Mouse (Mus musculus): Measurements from ENCODE around the gene Pcsk7. TPM values are rescaled to one million over a fixed set of nuclear protein-coding genes. Genes with fewer than 3 reads are reported as not detected.

Pcsk7 gene
- polyA plus RNA-seq, 1 experiment from 2014 or later: 14.6 TPM

- Histone ChIP-seq H3K4me3 (ENCODE audit: low read depth, low read length) (peak overlapping the region; percentile 84), H3K9ac (ENCODE audit: low read length) (peak overlapping the region; percentile 81), H3K9me3 (ENCODE audit: control insufficient read depth, low read length) (no peaks in the 10 kb centered on the region), H3K27me3 (replicated peaks; ENCODE audit: control insufficient read depth, insufficient read depth, low read length) (no peaks in the 10 kb centered on the region), H3K4me1 (replicated peaks; ENCODE audit: control insufficient read depth, insufficient read depth, low read length) (peaks cover 15% of the 10 kb centered on the region), H3K4me2 (ENCODE audit: low read length) (peak overlapping the region; percentile 72), H3K27ac (ENCODE audit: low read depth) (peak overlapping the region; percentile 87; the same call in 1 of the 2 replicates), H3K36me3 (ENCODE audit: control insufficient read depth, insufficient read depth, low read length) (peaks cover 38% of the 10 kb centered on the region)
- ATAC-seq (replicated peaks; ENCODE audit: low FRiP score, low TSS enrichment, low read depth) (peak; percentile 32; the same call in 1 of the 2 replicates), DNase-seq (ENCODE audit: low spot score) (no peak)
- WGBS: under 1% methylated on average over 19 of the region's 19 CpGs
Observed at GRCm38 (mm10) chr9:45907078-45907428, 756 bp downstream of the Pcsk7 start.

DNA sequence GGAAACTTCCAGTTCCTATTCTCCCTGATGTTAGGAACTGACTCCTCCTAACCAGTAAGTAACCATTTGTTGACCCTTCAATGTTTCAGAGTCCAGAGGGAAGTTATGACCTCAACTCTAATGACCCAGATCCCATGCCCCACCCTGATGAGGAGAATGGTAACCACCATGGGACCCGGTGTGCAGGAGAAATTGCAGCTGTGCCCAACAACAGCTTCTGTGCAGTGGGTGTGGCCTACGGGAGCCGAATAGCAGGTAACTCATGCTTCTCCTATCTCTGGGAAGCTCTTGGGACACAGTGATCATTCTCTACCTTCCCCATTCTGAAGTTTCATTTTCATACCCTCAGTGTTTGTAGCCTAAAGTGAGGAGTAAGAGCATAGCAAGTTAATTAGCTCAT, 4.7 kb downstream of the Pcsk7 start:
- WGBS: 89% methylated on average over 3 of the region's 3 CpGs
- H3K4me1 ChIP-seq (replicated peaks; ENCODE audit: control insufficient read depth, insufficient read depth, low read length): peaks cover 7% of the 10 kb centered on the region
- no peak overlapping the region for H3K4me3 ChIP-seq (ENCODE audit: low read depth, low read length)
- no peak overlapping the region for H3K9ac ChIP-seq (ENCODE audit: low read length)
- no peaks in the 10 kb centered on the region for H3K9me3 ChIP-seq (ENCODE audit: control insufficient read depth, low read length)
- ATAC-seq (replicated peaks; ENCODE audit: low FRiP score, low TSS enrichment, low read depth) (no peak), DNase-seq (ENCODE audit: low spot score) (no peak)
- H3K4me2 ChIP-seq (ENCODE audit: low read length): no peak overlapping the region
- H3K27ac ChIP-seq (ENCODE audit: low read depth): no peak overlapping the region
- peaks cover 64% of the 10 kb centered on the region for H3K36me3 ChIP-seq (ENCODE audit: control insufficient read depth, insufficient read depth, low read length)
- H3K27me3 ChIP-seq (replicated peaks; ENCODE audit: control insufficient read depth, insufficient read depth, low read length): no peaks in the 10 kb centered on the region

DNA sequence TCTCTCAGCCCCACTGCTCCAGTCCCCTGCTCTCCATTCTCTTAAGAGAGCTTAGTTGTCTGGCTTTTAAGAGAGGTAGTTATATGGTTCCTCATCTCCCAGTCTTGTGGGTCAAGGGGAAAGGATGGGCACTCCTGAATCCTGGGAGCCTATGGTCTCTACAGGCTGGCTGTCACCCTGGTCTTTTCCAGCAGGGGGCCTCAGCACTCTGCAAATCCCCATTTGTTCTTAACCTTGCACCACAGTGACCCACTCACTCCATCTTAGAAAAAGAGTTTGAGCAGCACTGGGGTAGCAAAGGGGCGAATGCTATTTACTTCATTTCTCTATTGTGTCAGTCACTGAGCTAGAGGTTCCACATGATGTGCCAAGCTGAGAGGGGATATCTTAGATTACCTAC, 5.4 kb downstream of the Pcsk7 start:
- Histone ChIP-seq H3K36me3 (ENCODE audit: control insufficient read depth, insufficient read depth, low read length) (peaks cover 71% of the 10 kb centered on the region), H3K4me1 (replicated peaks; ENCODE audit: control insufficient read depth, insufficient read depth, low read length) (peaks cover 7% of the 10 kb centered on the region), H3K9me3 (ENCODE audit: control insufficient read depth, low read length) (no peaks in the 10 kb centered on the region), H3K4me2 (ENCODE audit: low read length) (no peak overlapping the region), H3K4me3 (ENCODE audit: low read depth, low read length) (no peak overlapping the region), H3K27me3 (replicated peaks; ENCODE audit: control insufficient read depth, insufficient read depth, low read length) (no peaks in the 10 kb centered on the region), H3K27ac (ENCODE audit: low read depth) (no peak overlapping the region), H3K9ac (ENCODE audit: low read length) (no peak overlapping the region)
- DNase-seq (ENCODE audit: low spot score): peak; percentile 69
- WGBS: 65% methylated on average over 1 of the region's 1 CpGs
- no peak for ATAC-seq (replicated peaks; ENCODE audit: low FRiP score, low TSS enrichment, low read depth)

DNA sequence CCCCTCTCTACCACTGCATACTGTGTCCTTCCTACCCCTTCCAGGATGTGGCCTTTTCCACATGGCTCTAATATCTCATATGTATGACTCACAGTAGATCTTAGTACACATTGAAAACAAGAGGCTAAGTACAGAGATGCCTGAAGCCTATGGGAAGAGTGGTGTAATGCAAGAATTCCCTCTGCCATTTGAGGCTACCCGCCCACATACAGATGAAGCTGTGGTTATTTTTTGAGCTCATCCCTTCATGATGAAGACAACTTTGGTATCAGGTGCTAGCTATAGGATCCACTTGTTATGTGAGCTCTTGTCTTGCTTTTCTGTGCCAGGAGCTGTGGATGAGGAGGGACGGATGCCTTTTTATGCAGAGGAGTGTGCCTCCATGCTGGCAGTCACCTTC, 9.4 kb downstream of the Pcsk7 start:
- peaks cover 85% of the 10 kb centered on the region for H3K36me3 ChIP-seq (ENCODE audit: control insufficient read depth, insufficient read depth, low read length)
- no peak overlapping the region for H3K27ac ChIP-seq (ENCODE audit: low read depth)
- ATAC-seq (replicated peaks; ENCODE audit: low FRiP score, low TSS enrichment, low read depth): no peak
- H3K9ac ChIP-seq (ENCODE audit: low read length): no peak overlapping the region
- no peak for DNase-seq (ENCODE audit: low spot score)
- no peak overlapping the region for H3K4me3 ChIP-seq (ENCODE audit: low read depth, low read length)
- no peaks in the 10 kb centered on the region for H3K9me3 ChIP-seq (ENCODE audit: control insufficient read depth, low read length)
- 87% methylated on average over 2 of the region's 2 CpGs for WGBS
- no peaks in the 10 kb centered on the region for H3K27me3 ChIP-seq (replicated peaks; ENCODE audit: control insufficient read depth, insufficient read depth, low read length)
- H3K4me2 ChIP-seq (ENCODE audit: low read length): no peak overlapping the region
- no peaks in the 10 kb centered on the region for H3K4me1 ChIP-seq (replicated peaks; ENCODE audit: control insufficient read depth, insufficient read depth, low read length)

GRCm38 (mm10) chr9:45917041-45917934, 11.0 kb downstream of the Pcsk7 start:
- H3K9ac ChIP-seq (ENCODE audit: low read length): no peak overlapping the region
- DNase-seq (ENCODE audit: low spot score): no peak
- H3K4me3 ChIP-seq (ENCODE audit: low read depth, low read length): no peak overlapping the region
- H3K4me2 ChIP-seq (ENCODE audit: low read length): no peak overlapping the region
- H3K27ac ChIP-seq (ENCODE audit: low read depth): peak overlapping the region; percentile 18; the same call in 1 of the 2 replicates
- no peaks in the 10 kb centered on the region for H3K4me1 ChIP-seq (replicated peaks; ENCODE audit: control insufficient read depth, insufficient read depth, low read length)
- no peaks in the 10 kb centered on the region for H3K9me3 ChIP-seq (ENCODE audit: control insufficient read depth, low read length)
- peaks cover 82% of the 10 kb centered on the region for H3K36me3 ChIP-seq (ENCODE audit: control insufficient read depth, insufficient read depth, low read length)
- no peak for ATAC-seq (replicated peaks; ENCODE audit: low FRiP score, low TSS enrichment, low read depth)
- no peaks in the 10 kb centered on the region for H3K27me3 ChIP-seq (replicated peaks; ENCODE audit: control insufficient read depth, insufficient read depth, low read length)
- 84% methylated on average over 5 of the region's 5 CpGs for WGBS

- ATAC-seq (replicated peaks; ENCODE audit: low FRiP score, low TSS enrichment, low read depth) (peak; percentile 60; the same call in 1 of the 2 replicates), DNase-seq (ENCODE audit: low spot score) (no peak)
- no peaks in the 10 kb centered on the region for H3K27me3 ChIP-seq (replicated peaks; ENCODE audit: control insufficient read depth, insufficient read depth, low read length)
- H3K4me2 ChIP-seq (ENCODE audit: low read length): no peak overlapping the region
- H3K4me1 ChIP-seq (replicated peaks; ENCODE audit: control insufficient read depth, insufficient read depth, low read length): no peaks in the 10 kb centered on the region
- 33% methylated on average over 1 of the region's 1 CpGs for WGBS
- no peaks in the 10 kb centered on the region for H3K9me3 ChIP-seq (ENCODE audit: control insufficient read depth, low read length)
- no peak overlapping the region for H3K4me3 ChIP-seq (ENCODE audit: low read depth, low read length)
- no peak overlapping the region for H3K9ac ChIP-seq (ENCODE audit: low read length)
- peak overlapping the region; percentile 78 for H3K27ac ChIP-seq (ENCODE audit: low read depth)
- peaks cover 71% of the 10 kb centered on the region for H3K36me3 ChIP-seq (ENCODE audit: control insufficient read depth, insufficient read depth, low read length)
Observed at GRCm38 (mm10) chr9:45919895-45920294, 13.6 kb downstream of the Pcsk7 start.

- Histone ChIP-seq H3K4me3 (ENCODE audit: low read depth, low read length) (no peak overlapping the region), H3K27ac (ENCODE audit: low read depth) (no peak overlapping the region), H3K9me3 (ENCODE audit: control insufficient read depth, low read length) (no peaks in the 10 kb centered on the region), H3K9ac (ENCODE audit: low read length) (no peak overlapping the region), H3K4me2 (ENCODE audit: low read length) (no peak overlapping the region), H3K4me1 (replicated peaks; ENCODE audit: control insufficient read depth, insufficient read depth, low read length) (peaks cover 10% of the 10 kb centered on the region), H3K27me3 (replicated peaks; ENCODE audit: control insufficient read depth, insufficient read depth, low read length) (no peaks in the 10 kb centered on the region), H3K36me3 (ENCODE audit: control insufficient read depth, insufficient read depth, low read length) (peaks cover 65% of the 10 kb centered on the region)
- DNase-seq (ENCODE audit: low spot score) (no peak), ATAC-seq (replicated peaks; ENCODE audit: low FRiP score, low TSS enrichment, low read depth) (no peak)
- 85% methylated on average over 5 of the region's 5 CpGs for WGBS
Observed at GRCm38 (mm10) chr9:45929285-45929684, 23.0 kb downstream of the Pcsk7 start.

- H3K9me3 ChIP-seq (ENCODE audit: control insufficient read depth, low read length): no peaks in the 10 kb centered on the region
- DNase-seq (ENCODE audit: low spot score): no peak
- H3K4me1 ChIP-seq (replicated peaks; ENCODE audit: control insufficient read depth, insufficient read depth, low read length): peaks cover 25% of the 10 kb centered on the region
- H3K36me3 ChIP-seq (ENCODE audit: control insufficient read depth, insufficient read depth, low read length): peaks cover 47% of the 10 kb centered on the region
- H3K27me3 ChIP-seq (replicated peaks; ENCODE audit: control insufficient read depth, insufficient read depth, low read length): no peaks in the 10 kb centered on the region
- WGBS: 57% methylated on average over 1 of the region's 1 CpGs
- ATAC-seq (replicated peaks; ENCODE audit: low FRiP score, low TSS enrichment, low read depth): no peak
- H3K4me2 ChIP-seq (ENCODE audit: low read length): 0 out of 2 replicates have a peak overlapping the region, but pooled peaks have one; percentile 44
- H3K4me3 ChIP-seq (ENCODE audit: low read depth, low read length): no peak overlapping the region
- peak overlapping the region; percentile 3; the same call in 1 of the 2 replicates for H3K27ac ChIP-seq (ENCODE audit: low read depth)
- no peak overlapping the region for H3K9ac ChIP-seq (ENCODE audit: low read length)
Observed at GRCm38 (mm10) chr9:45931958-45932357, 25.7 kb downstream of the Pcsk7 start.

Measured in intestine, embryonic 14.5 days (tissue).